ENCODE assay signal across 11 mouse cellular contexts in the genomic region with DNA sequence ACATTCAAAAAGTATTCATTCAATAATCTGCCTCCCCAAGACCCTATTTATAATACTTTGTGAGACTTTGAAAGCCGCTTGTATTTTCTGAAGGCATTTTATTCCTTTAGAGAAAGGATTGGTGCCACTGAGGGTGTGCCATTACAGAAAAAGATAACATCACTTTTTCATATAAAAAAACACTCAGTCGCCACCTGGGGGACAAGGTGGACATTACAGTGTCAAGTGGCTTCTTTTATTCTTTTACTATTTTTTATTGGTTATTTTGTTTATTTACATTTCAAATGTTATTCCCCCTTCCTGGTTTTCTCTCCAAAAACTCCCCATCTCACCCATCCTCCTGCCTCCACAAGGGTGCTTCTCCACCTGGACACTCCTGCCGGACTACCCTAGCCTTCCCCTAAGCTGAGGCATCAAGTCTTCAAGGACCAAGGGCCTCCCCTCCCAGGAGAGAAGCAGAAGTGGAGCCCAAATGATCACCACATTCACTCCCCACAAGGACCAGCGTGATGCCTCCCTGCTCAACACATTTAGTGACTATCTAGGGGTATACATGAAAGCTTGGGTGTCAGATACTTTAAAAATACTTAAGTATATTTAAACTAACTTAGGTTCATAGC.
DNase-seq lines count a peak whose midpoint lies in the region; ATAC-seq and TF ChIP-seq lines count a peak whose summit lies in the region.
"Had no signal": no experiment of that assay in that cellular context is flagged by ENCODE, and none has a peak within 500 bp of the region (broad histone marks: within the 10 kb centered on the region; RNA-seq: fewer than 3 reads in every experiment).

No protein-coding gene starts in this region.

- no peak for TF ChIP-seq POLR2A in MEL (IDR thresholded peaks at IDR 0.05; ENCODE audit: control insufficient read depth in 1 of 2, insufficient read depth in 1 of 2, low read depth in 1 of 2, low read length in 2 of 2, poor library complexity in 1 of 2)
- TF ChIP-seq POLR2A in limb, embryonic 14.5 days (IDR thresholded peaks at IDR 0.05; ENCODE audit: borderline replicate concordance, extremely low read depth, insufficient read depth, insufficient read length), result no peak

- intact Hi-C loops in gastrocnemius, adult 2 months (cut with DNase I), result no loop called here
- intact Hi-C loops in gastrocnemius, postnatal 36 days (cut with DNase I), result no loop called here

- DNase-seq in gastrocnemius, adult 2 months, result no peak
- no peak for DNase-seq in gastrocnemius, postnatal 36 days
- no peak for DNase-seq in liver, postnatal 0 days
- no peak for DNase-seq in liver, embryonic 11.5 days (ENCODE audit: low spot score)
- peak; percentile 65 for DNase-seq in MEL (ENCODE audit: low read depth, low spot score)
- peak; percentile 16 for DNase-seq in limb, embryonic 14.5 days (ENCODE audit: low spot score)
- no peak for DNase-seq in ovary, postnatal 36 days (ENCODE audit: low spot score)
- no peak for DNase-seq in gastrocnemius, postnatal 25 days
- DNase-seq: heart, postnatal 14 days; liver, embryonic 13.5 days; thymus, adult 2 months had no signal

- H3K4me3 ChIP-seq in gastrocnemius, adult 2 months, result no peak overlapping the region
- no peak overlapping the region for H3K4me3 ChIP-seq in liver, postnatal 0 days (ENCODE audit: low read depth, low read length)
- no peak overlapping the region for H3K4me3 ChIP-seq in liver, embryonic 11.5 days (ENCODE audit: low read depth, low read length)
- no peak overlapping the region for H3K4me3 ChIP-seq in MEL (ENCODE audit: control insufficient read depth in 1 of 2, insufficient read depth in 1 of 2, low read depth in 2 of 2, low read length in 2 of 2)
- H3K4me3 ChIP-seq in limb, embryonic 14.5 days (replicated peaks; ENCODE audit: low read length), result no peak overlapping the region
- H3K4me3 ChIP-seq: liver, embryonic 13.5 days had no signal

- no peaks in the 10 kb centered on the region for H3K27me3 ChIP-seq in liver, postnatal 0 days (ENCODE audit: insufficient read depth, low read length)
- H3K27me3 ChIP-seq in liver, embryonic 11.5 days (replicated peaks; ENCODE audit: control insufficient read depth, insufficient read depth, low read length), result no peaks in the 10 kb centered on the region
- no peaks in the 10 kb centered on the region for H3K27me3 ChIP-seq in MEL (ENCODE audit: control insufficient read depth in 1 of 2, insufficient read depth in 2 of 2, low read length in 2 of 2)
- no peaks in the 10 kb centered on the region for H3K27me3 ChIP-seq in limb, embryonic 14.5 days (ENCODE audit: control insufficient read depth, insufficient read depth, low read length)
- H3K27me3 ChIP-seq: liver, embryonic 13.5 days had no signal

- WGBS in liver, postnatal 0 days (ENCODE audit: insufficient replicate concordance), result 43% methylated on average over 4 of the region's 4 CpGs
- 50% methylated on average over 4 of the region's 4 CpGs for WGBS in liver, embryonic 11.5 days
- 47% methylated on average over 4 of the region's 4 CpGs for WGBS in limb, embryonic 14.5 days

- TF ChIP-seq RAD21 in MEL (IDR thresholded peaks at IDR 0.05; ENCODE audit: low read depth, low read length), result no peak

- no peaks in the 10 kb centered on the region for H3K4me1 ChIP-seq in liver, postnatal 0 days (ENCODE audit: insufficient read depth)
- H3K4me1 ChIP-seq in liver, embryonic 11.5 days (replicated peaks; ENCODE audit: control insufficient read depth, insufficient read depth, low read length), result no peaks in the 10 kb centered on the region
- no peaks in the 10 kb centered on the region for H3K4me1 ChIP-seq in MEL (ENCODE audit: control insufficient read depth in 1 of 2, insufficient read depth in 2 of 2, low read length in 2 of 2)
- no peaks in the 10 kb centered on the region for H3K4me1 ChIP-seq in limb, embryonic 14.5 days (ENCODE audit: control insufficient read depth, insufficient read depth, low read length)
- H3K4me1 ChIP-seq: liver, embryonic 13.5 days had no signal

- no peak overlapping the region for H3K4me2 ChIP-seq in liver, postnatal 0 days (ENCODE audit: low read depth, low read length)
- H3K4me2 ChIP-seq in liver, embryonic 11.5 days, result no peak overlapping the region
- H3K4me2 ChIP-seq in limb, embryonic 14.5 days (replicated peaks; ENCODE audit: low read depth, low read length, severe bottlenecking), result no peak overlapping the region
- H3K4me2 ChIP-seq: liver, embryonic 13.5 days had no signal

- H3K79me2 ChIP-seq in MEL (ENCODE audit: control insufficient read depth, insufficient read depth, low read length, poor library complexity), result no peaks in the 10 kb centered on the region

- H3K9ac ChIP-seq in liver, postnatal 0 days (replicated peaks), result no peak overlapping the region
- H3K9ac ChIP-seq in liver, embryonic 11.5 days (ENCODE audit: low read depth, low read length), result no peak overlapping the region
- H3K9ac ChIP-seq in MEL (ENCODE audit: control insufficient read depth, low read depth, low read length, poor library complexity, severe bottlenecking), result no peak overlapping the region
- H3K9ac ChIP-seq in limb, embryonic 14.5 days (ENCODE audit: low read depth, low read length, severe bottlenecking), result no peak overlapping the region
- H3K9ac ChIP-seq: liver, embryonic 13.5 days had no signal

- H3K27ac ChIP-seq in gastrocnemius, adult 2 months, result no peak overlapping the region
- H3K27ac ChIP-seq in liver, postnatal 0 days (ENCODE audit: low read depth), result no peak overlapping the region
- H3K27ac ChIP-seq in liver, embryonic 11.5 days (ENCODE audit: low read depth, low read length), result no peak overlapping the region
- H3K27ac ChIP-seq in MEL (ENCODE audit: control insufficient read depth, low read depth, low read length), result no peak overlapping the region
- H3K27ac ChIP-seq in limb, embryonic 14.5 days (replicated peaks; ENCODE audit: low read depth, low read length), result no peak overlapping the region
- H3K27ac ChIP-seq: liver, embryonic 13.5 days had no signal

- no peaks in the 10 kb centered on the region for H3K9me3 ChIP-seq in liver, postnatal 0 days (ENCODE audit: low read length)
- no peaks in the 10 kb centered on the region for H3K9me3 ChIP-seq in liver, embryonic 11.5 days (ENCODE audit: control insufficient read depth, low read length)
- H3K9me3 ChIP-seq in MEL (replicated peaks; ENCODE audit: insufficient read depth, low read length), result no peaks in the 10 kb centered on the region
- H3K9me3 ChIP-seq in limb, embryonic 14.5 days (ENCODE audit: control insufficient read depth, low read length), result no peaks in the 10 kb centered on the region
- H3K9me3 ChIP-seq: liver, embryonic 13.5 days had no signal

- H3K36me3 ChIP-seq in liver, postnatal 0 days (replicated peaks; ENCODE audit: insufficient read depth, low read length), result no peaks in the 10 kb centered on the region
- no peaks in the 10 kb centered on the region for H3K36me3 ChIP-seq in liver, embryonic 11.5 days (ENCODE audit: control insufficient read depth, insufficient read depth, low read length)
- H3K36me3 ChIP-seq in MEL (ENCODE audit: control insufficient read depth in 1 of 2, insufficient read depth in 2 of 2, low read length in 2 of 2), result no peaks in the 10 kb centered on the region
- H3K36me3 ChIP-seq in limb, embryonic 14.5 days (ENCODE audit: control insufficient read depth, insufficient read depth, low read length), result no peaks in the 10 kb centered on the region
- H3K36me3 ChIP-seq: liver, embryonic 13.5 days had no signal

- no peak for ATAC-seq in liver, postnatal 0 days
- ATAC-seq in liver, embryonic 11.5 days (replicated peaks; ENCODE audit: low FRiP score), result no peak
- ATAC-seq in limb, embryonic 14.5 days (ENCODE audit: low FRiP score, low read depth), result no peak

- TF ChIP-seq EP300 in liver, postnatal 0 days (IDR thresholded peaks at IDR 0.05; ENCODE audit: low read depth), result no peak
- TF ChIP-seq EP300 in MEL (IDR thresholded peaks at IDR 0.05; ENCODE audit: low read depth in 1 of 2, low read length in 2 of 2), result no peak

- TF ChIP-seq CTCF in gastrocnemius, adult 2 months (IDR thresholded peaks at IDR 0.05), result peak; percentile 24; the same call in 1 of the 2 replicates
- peak; percentile 31; the same call in 1 of the 2 replicates for TF ChIP-seq CTCF in liver, postnatal 0 days (IDR thresholded peaks at IDR 0.05; ENCODE audit: low read depth)
- TF ChIP-seq CTCF in MEL (IDR thresholded peaks at IDR 0.05 in 2 of 3, conservative IDR thresholded peaks at IDR 0.05 in 1 of 3; ENCODE audit: control insufficient read depth in 1 of 3, insufficient read depth in 1 of 3, low read depth in 2 of 3, low read length in 3 of 3, poor library complexity in 1 of 3, severe bottlenecking in 1 of 3), result peak in 1 of 3 experiments; percentile 37; a peak in 2 of 6 replicates

TF ChIP-seq in MEL, 35 proteins besides CTCF, POLR2A, EP300 and RAD21:
- TF ChIP-seq GABPA (IDR thresholded peaks at IDR 0.05; ENCODE audit: low read depth, low read length) (no peak), RCOR1 (IDR thresholded peaks at IDR 0.05; ENCODE audit: low read depth, low read length) (no peak), MYB (IDR thresholded peaks at IDR 0.05; ENCODE audit: low read depth, low read length) (no peak), POLR2AphosphoS5 (IDR thresholded peaks at IDR 0.05; ENCODE audit: borderline replicate concordance, low read depth, low read length) (no peak), MAX (IDR thresholded peaks at IDR 0.05; ENCODE audit: low read length) (no peak), ZNF384 (IDR thresholded peaks at IDR 0.05; ENCODE audit: low read depth, low read length) (no peak), MAFK (IDR thresholded peaks at IDR 0.05; ENCODE audit: borderline replicate concordance, low read depth, low read length) (no peak), HCFC1 (IDR thresholded peaks at IDR 0.05; ENCODE audit: low read depth, low read length) (no peak), UBTF (IDR thresholded peaks at IDR 0.05; ENCODE audit: borderline replicate concordance, insufficient read depth, low read depth, low read length) (no peak), SIN3A (IDR thresholded peaks at IDR 0.05; ENCODE audit: low read length) (no peak), SMC3 (IDR thresholded peaks at IDR 0.05; ENCODE audit: low read depth, low read length) (no peak), NRF1 (IDR thresholded peaks at IDR 0.05; ENCODE audit: insufficient read depth, low read depth, low read length, poor library complexity, severe bottlenecking) (no peak), GATA1 (IDR thresholded peaks at IDR 0.05; ENCODE audit: low read depth, low read length) (no peak)

Comparison
In these comparisons a context has a peak if more than half of its experiments do, and no peak if none do; other contexts are left out.
1. DNase-seq: peak in MEL (single experiment) and limb, embryonic 14.5 days (single experiment); none in gastrocnemius, adult 2 months (single experiment), gastrocnemius, postnatal 36 days (0 of 2), liver, postnatal 0 days (single experiment), liver, embryonic 11.5 days (single experiment), ovary, postnatal 36 days (single experiment) and gastrocnemius, postnatal 25 days (single experiment).